Mouse (Mus musculus): ENCODE measurements around the gene Wnt9b. TPM values are rescaled to one million over a fixed set of nuclear protein-coding genes. Genes with fewer than 3 reads are reported as not detected.
"Not testable (repeated sequence)": the region's sequence is repeated elsewhere in the genome, so short reads cannot be mapped to it uniquely, and the experiment has no call there.

Wnt9b gene
- polyA plus RNA-seq, 1 experiment from 2014 or later: 0.19 TPM

DNA sequence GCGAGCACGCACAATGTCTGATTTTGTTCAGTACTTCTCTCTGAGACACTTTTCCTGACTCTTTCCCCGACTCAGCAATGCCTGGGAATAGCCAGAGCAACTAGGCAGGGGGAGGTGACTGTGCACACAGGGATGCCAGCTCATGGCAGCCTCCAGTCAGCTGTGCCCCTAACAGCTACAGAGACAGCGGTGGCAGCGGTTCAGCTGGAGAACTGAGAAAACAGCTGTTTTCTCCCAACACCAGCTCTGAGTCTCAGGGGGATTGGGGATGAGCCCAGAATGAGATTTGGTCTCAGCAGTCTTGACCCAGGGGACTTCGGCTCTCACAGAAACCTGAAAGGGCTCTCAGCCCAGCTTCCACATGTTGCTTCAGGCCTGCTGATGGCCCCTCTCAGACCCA, 15.0 kb upstream of the Wnt9b start:
- ATAC-seq (replicated peaks; ENCODE audit: low FRiP score): no peak
- Histone ChIP-seq H3K27ac (ENCODE audit: low read depth, low read length) (no peak overlapping the region), H3K4me3 (ENCODE audit: low read depth, low read length) (no peak overlapping the region), H3K36me3 (ENCODE audit: control insufficient read depth, insufficient read depth, low read length) (no peaks in the 10 kb centered on the region), H3K27me3 (replicated peaks; ENCODE audit: control insufficient read depth, insufficient read depth, low read length) (peaks cover 15% of the 10 kb centered on the region), H3K4me1 (replicated peaks; ENCODE audit: control insufficient read depth, insufficient read depth, low read length) (no peaks in the 10 kb centered on the region), H3K9me3 (ENCODE audit: control insufficient read depth, low read length) (peaks cover 2% of the 10 kb centered on the region; the same call in 1 of the 2 replicates), H3K4me2 (no peak overlapping the region), H3K9ac (ENCODE audit: low read depth, low read length) (no peak overlapping the region)
- DNase-seq (ENCODE audit: low spot score): no peak
- WGBS: 57% methylated on average over 6 of the region's 6 CpGs

DNA sequence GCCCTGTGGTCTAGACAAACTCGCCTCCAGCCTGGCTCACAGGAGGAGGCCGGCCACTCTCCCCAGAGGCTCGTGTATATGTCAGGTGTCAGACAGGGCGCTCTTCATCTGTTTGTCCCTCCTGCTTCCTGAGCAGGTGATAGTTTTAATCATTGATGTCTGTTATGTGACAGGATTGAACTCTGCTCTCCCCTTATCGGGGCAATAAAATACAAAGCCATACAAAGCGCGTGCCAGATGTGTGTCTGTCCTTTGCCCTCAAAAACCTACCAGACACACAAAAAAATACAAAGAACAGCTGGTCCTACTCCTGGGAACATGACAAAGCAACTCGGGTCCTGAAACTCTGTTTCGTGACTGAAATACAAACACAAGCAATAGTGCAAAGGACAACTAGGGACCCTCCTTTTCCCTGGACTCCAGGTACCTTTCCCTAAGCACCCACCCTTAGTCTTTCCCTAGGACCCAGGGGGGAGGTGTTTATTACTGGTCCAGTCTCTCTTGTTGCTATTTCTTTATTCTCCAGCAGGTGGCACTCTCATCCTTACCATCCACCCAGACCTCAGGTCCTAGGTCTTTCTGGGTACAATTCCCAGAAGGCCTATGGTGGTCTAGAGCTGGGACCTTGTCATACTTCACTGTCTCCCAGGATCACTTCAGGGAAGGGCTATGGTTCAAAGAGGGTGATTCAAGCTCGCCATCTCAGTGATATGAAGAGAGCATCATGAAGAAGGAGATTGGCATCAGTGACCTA, 14.0 kb upstream of the Wnt9b start:
- 25% methylated on average over 10 of the region's 10 CpGs for WGBS
- DNase-seq (ENCODE audit: low spot score) (no peak), ATAC-seq (replicated peaks; ENCODE audit: low FRiP score) (no peak)
- no peaks in the 10 kb centered on the region for H3K4me1 ChIP-seq (replicated peaks; ENCODE audit: control insufficient read depth, insufficient read depth, low read length)
- H3K4me3 ChIP-seq (ENCODE audit: low read depth, low read length): no peak overlapping the region
- no peak overlapping the region for H3K4me2 ChIP-seq
- H3K9me3 ChIP-seq (ENCODE audit: control insufficient read depth, low read length): peaks cover 2% of the 10 kb centered on the region; the same call in 1 of the 2 replicates
- H3K36me3 ChIP-seq (ENCODE audit: control insufficient read depth, insufficient read depth, low read length): no peaks in the 10 kb centered on the region
- no peak overlapping the region for H3K9ac ChIP-seq (ENCODE audit: low read depth, low read length)
- no peak overlapping the region for H3K27ac ChIP-seq (ENCODE audit: low read depth, low read length)
- peaks cover 12% of the 10 kb centered on the region for H3K27me3 ChIP-seq (replicated peaks; ENCODE audit: control insufficient read depth, insufficient read depth, low read length)

DNA sequence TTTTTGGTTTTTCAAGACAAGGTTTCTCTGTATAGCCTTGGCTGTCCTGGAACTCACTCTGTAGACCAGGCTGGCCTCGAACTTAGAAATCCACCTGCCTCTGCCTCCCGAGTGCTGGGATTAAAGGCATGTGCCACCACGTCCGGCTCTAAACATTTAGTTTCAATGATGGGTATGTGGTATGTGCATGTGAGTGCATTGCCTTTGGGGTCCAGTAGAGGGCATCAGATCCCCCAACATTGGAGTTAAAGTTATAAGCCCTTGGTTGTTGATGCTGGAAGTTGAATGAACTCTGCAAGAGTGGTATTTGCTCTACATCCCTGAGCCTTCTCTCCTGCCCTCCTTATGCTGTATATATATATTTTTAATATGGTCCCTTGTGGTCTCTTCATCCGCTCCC, 11.3 kb upstream of the Wnt9b start:
- H3K27ac ChIP-seq (ENCODE audit: low read depth, low read length); H3K9me3 ChIP-seq (ENCODE audit: control insufficient read depth, low read length); ATAC-seq (replicated peaks; ENCODE audit: low FRiP score); DNase-seq (ENCODE audit: low spot score); H3K4me3 ChIP-seq (ENCODE audit: low read depth, low read length); H3K4me2 ChIP-seq; H3K4me1 ChIP-seq (replicated peaks; ENCODE audit: control insufficient read depth, insufficient read depth, low read length); H3K9ac ChIP-seq (ENCODE audit: low read depth, low read length); H3K36me3 ChIP-seq (ENCODE audit: control insufficient read depth, insufficient read depth, low read length): not testable (repeated sequence)
- H3K27me3 ChIP-seq (replicated peaks; ENCODE audit: control insufficient read depth, insufficient read depth, low read length): peaks cover 11% of the 10 kb centered on the region; the same call in 1 of the 2 replicates
- WGBS: 80% methylated on average over 5 of the region's 5 CpGs

DNA sequence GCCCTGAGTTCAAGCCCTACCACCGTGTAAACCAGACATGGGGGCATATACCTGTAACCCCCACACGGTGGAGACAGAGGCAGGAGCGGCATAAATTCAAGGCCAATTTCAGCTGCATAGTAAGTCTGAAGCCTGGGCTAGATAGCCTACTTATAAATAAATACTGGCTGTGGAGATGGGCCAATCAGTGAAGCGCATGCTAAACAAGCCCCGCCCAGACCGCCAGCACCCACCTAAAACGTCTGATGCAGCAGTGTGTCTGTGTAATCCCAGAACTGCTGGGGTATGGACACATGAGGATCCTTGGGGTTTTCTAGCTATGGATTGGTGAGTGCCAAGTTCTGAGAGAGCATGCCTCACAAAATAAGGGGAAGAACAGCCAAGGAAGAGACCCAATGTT, 10.5 kb upstream of the Wnt9b start:
- DNase-seq (ENCODE audit: low spot score): no peak
- WGBS: 56% methylated on average over 7 of the region's 7 CpGs
- ATAC-seq (replicated peaks; ENCODE audit: low FRiP score): no peak
- no peaks in the 10 kb centered on the region for H3K4me1 ChIP-seq (replicated peaks; ENCODE audit: control insufficient read depth, insufficient read depth, low read length)
- 0 out of 2 replicates have a peak, but pooled peaks cover 9% of the 10 kb centered on the region for H3K27me3 ChIP-seq (replicated peaks; ENCODE audit: control insufficient read depth, insufficient read depth, low read length)
- H3K27ac ChIP-seq (ENCODE audit: low read depth, low read length): no peak overlapping the region
- no peak overlapping the region for H3K9ac ChIP-seq (ENCODE audit: low read depth, low read length)
- no peaks in the 10 kb centered on the region for H3K36me3 ChIP-seq (ENCODE audit: control insufficient read depth, insufficient read depth, low read length)
- no peak overlapping the region for H3K4me3 ChIP-seq (ENCODE audit: low read depth, low read length)
- no peak overlapping the region for H3K4me2 ChIP-seq
- peaks cover 2% of the 10 kb centered on the region; the same call in 1 of the 2 replicates for H3K9me3 ChIP-seq (ENCODE audit: control insufficient read depth, low read length)

GRCm38 (mm10) chr11:103758706-103759105, 9.1 kb upstream of the Wnt9b start:
- ATAC-seq (replicated peaks; ENCODE audit: low FRiP score) (no peak), DNase-seq (ENCODE audit: low spot score) (peak; percentile 73)
- H3K9me3 ChIP-seq (ENCODE audit: control insufficient read depth, low read length): peaks cover 2% of the 10 kb centered on the region; the same call in 1 of the 2 replicates
- no peak overlapping the region for H3K4me2 ChIP-seq
- H3K4me1 ChIP-seq (replicated peaks; ENCODE audit: control insufficient read depth, insufficient read depth, low read length): no peaks in the 10 kb centered on the region
- no peak overlapping the region for H3K4me3 ChIP-seq (ENCODE audit: low read depth, low read length)
- no peak overlapping the region for H3K27ac ChIP-seq (ENCODE audit: low read depth, low read length)
- 10% methylated on average over 6 of the region's 6 CpGs for WGBS
- no peak overlapping the region for H3K9ac ChIP-seq (ENCODE audit: low read depth, low read length)
- peaks cover 16% of the 10 kb centered on the region; the same call in 1 of the 2 replicates for H3K27me3 ChIP-seq (replicated peaks; ENCODE audit: control insufficient read depth, insufficient read depth, low read length)
- no peaks in the 10 kb centered on the region for H3K36me3 ChIP-seq (ENCODE audit: control insufficient read depth, insufficient read depth, low read length)

DNA sequence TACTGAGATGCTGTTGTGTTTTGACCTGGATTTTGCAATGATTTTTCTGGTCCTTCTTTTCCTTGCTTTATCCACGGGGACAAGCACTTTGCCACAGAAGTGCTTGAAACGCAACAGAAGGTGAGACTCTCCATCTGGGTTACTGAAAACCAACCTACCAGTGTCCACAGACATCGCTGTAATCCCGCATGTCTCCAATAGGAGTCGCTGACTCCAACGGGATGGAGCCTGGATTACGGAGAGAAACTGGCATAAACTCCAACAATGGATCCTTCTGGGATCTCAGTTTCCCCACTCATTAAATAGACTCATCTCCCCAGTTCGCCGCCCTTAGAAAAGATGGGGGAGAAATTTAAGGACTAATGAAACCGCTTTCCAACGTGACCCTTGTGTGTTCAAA, 8.4 kb upstream of the Wnt9b start:
- no peak overlapping the region for H3K4me3 ChIP-seq (ENCODE audit: low read depth, low read length)
- peaks cover 2% of the 10 kb centered on the region; the same call in 1 of the 2 replicates for H3K9me3 ChIP-seq (ENCODE audit: control insufficient read depth, low read length)
- no peak overlapping the region for H3K9ac ChIP-seq (ENCODE audit: low read depth, low read length)
- H3K27ac ChIP-seq (ENCODE audit: low read depth, low read length): no peak overlapping the region
- 43% methylated on average over 11 of the region's 11 CpGs for WGBS
- H3K36me3 ChIP-seq (ENCODE audit: control insufficient read depth, insufficient read depth, low read length): no peaks in the 10 kb centered on the region
- no peak overlapping the region for H3K4me2 ChIP-seq
- peaks cover 22% of the 10 kb centered on the region; the same call in 1 of the 2 replicates for H3K27me3 ChIP-seq (replicated peaks; ENCODE audit: control insufficient read depth, insufficient read depth, low read length)
- DNase-seq (ENCODE audit: low spot score) (no peak), ATAC-seq (replicated peaks; ENCODE audit: low FRiP score) (no peak)
- H3K4me1 ChIP-seq (replicated peaks; ENCODE audit: control insufficient read depth, insufficient read depth, low read length): no peaks in the 10 kb centered on the region

GRCm38 (mm10) chr11:103750612-103751011, 991 bp upstream of the Wnt9b start:
- Histone ChIP-seq H3K4me3 (ENCODE audit: low read depth, low read length) (no peak overlapping the region), H3K9ac (ENCODE audit: low read depth, low read length) (no peak overlapping the region), H3K27ac (ENCODE audit: low read depth, low read length) (no peak overlapping the region), H3K27me3 (replicated peaks; ENCODE audit: control insufficient read depth, insufficient read depth, low read length) (peaks cover 81% of the 10 kb centered on the region), H3K36me3 (ENCODE audit: control insufficient read depth, insufficient read depth, low read length) (no peaks in the 10 kb centered on the region), H3K4me2 (no peak overlapping the region), H3K4me1 (replicated peaks; ENCODE audit: control insufficient read depth, insufficient read depth, low read length) (peaks cover 4% of the 10 kb centered on the region; the same call in 1 of the 2 replicates), H3K9me3 (ENCODE audit: control insufficient read depth, low read length) (no peaks in the 10 kb centered on the region)
- DNase-seq (ENCODE audit: low spot score): no peak
- no peak for ATAC-seq (replicated peaks; ENCODE audit: low FRiP score)
- 47% methylated on average over 3 of the region's 3 CpGs for whole genome bisulfite sequencing

DNA sequence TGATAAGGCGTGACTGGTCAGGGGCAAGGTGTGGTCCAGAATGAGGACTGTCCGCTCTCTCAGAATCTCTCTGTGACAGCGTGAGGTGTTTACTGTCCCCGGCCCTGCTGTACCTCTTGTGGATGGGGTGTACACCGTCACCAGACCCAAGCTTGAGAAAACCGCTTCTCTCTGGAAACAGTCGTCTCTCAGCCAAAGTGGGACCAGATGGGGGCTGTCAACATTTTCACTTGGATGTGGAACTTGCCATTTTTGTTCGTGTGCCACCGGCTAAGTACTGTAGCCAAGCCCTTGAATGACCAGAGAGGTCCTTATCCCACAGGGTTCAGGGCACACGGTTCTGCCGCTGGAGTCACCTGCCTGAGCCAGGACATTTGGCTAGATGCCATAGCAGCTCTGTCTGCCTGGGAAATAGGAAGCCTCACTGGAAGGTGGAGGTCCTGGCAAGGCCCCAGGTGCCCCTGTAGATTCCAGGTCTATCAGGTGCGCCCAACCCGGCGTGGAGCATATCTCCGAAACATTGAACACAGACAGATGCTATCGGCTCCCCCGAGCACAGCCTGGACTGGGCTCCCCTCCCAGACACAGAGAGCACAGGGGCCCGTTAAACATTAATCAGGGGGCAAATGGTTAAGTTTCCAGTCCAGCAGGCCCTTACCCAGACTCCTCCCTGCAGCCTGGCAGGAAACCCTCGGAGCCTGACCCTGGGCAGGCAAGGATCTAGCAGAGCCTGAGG, 14.4 kb downstream of the Wnt9b start:
- ATAC-seq (replicated peaks; ENCODE audit: low FRiP score): no peak
- no peaks in the 10 kb centered on the region for H3K36me3 ChIP-seq (ENCODE audit: control insufficient read depth, insufficient read depth, low read length)

More for the DNA sequence above, 14.4 kb downstream of the Wnt9b start:
- H3K27ac ChIP-seq (ENCODE audit: low read depth, low read length): no peak overlapping the region
- peak overlapping the region; percentile 24; the same call in 1 of the 2 replicates for H3K4me2 ChIP-seq
- no peaks in the 10 kb centered on the region for H3K9me3 ChIP-seq (ENCODE audit: control insufficient read depth, low read length)
- no peak for DNase-seq (ENCODE audit: low spot score)
- H3K4me1 ChIP-seq (replicated peaks; ENCODE audit: control insufficient read depth, insufficient read depth, low read length): no peaks in the 10 kb centered on the region
- H3K27me3 ChIP-seq (replicated peaks; ENCODE audit: control insufficient read depth, insufficient read depth, low read length): no peaks in the 10 kb centered on the region
- H3K4me3 ChIP-seq (ENCODE audit: low read depth, low read length): no peak overlapping the region
- 67% methylated on average over 19 of the region's 19 CpGs for WGBS
- H3K9ac ChIP-seq (ENCODE audit: low read depth, low read length): no peak overlapping the region

All from liver, embryonic 11.5 days (tissue).